Mouse (Mus musculus): ENCODE measurements around the gene Fgf14. TPM values are rescaled to one million over a fixed set of nuclear protein-coding genes. Genes with fewer than 3 reads are reported as not detected.
"Not testable (repeated sequence)": the region's sequence is repeated elsewhere in the genome, so short reads cannot be mapped to it uniquely, and the experiment has no call there.

Gene Fgf14
- polyA plus RNA-seq (2017; shearing (Covaris generic)) = not detected

GRCm38 (mm10) chr14:124676506-124677177 lies at the start of gene Fgf14:
Fgf14 (minus strand) TSS chr14:124677127.
- no peak for ATAC-seq

GRCm38 (mm10) chr14:124677379-124677778 lies 452 bp upstream of the Fgf14 start:
- no peak for ATAC-seq

GRCm38 (mm10) chr14:124675654-124676505 lies 1.0 kb downstream of the Fgf14 start:
- ATAC-seq = no peak

GRCm38 (mm10) chr14:124675142-124675653 lies 1.7 kb downstream of the Fgf14 start:
- no peak for ATAC-seq

GRCm38 (mm10) chr14:124674536-124675141 lies 2.3 kb downstream of the Fgf14 start:
- ATAC-seq = no peak

GRCm38 (mm10) chr14:124669739-124670138 lies 7.2 kb downstream of the Fgf14 start:
- ATAC-seq = no peak

GRCm38 (mm10) chr14:124642822-124643221 lies 34.1 kb downstream of the Fgf14 start:
- no peak for ATAC-seq

- no peak for ATAC-seq
These were observed 42.0 kb downstream of the Fgf14 start for GRCm38 (mm10) chr14:124634881-124635280.

DNA sequence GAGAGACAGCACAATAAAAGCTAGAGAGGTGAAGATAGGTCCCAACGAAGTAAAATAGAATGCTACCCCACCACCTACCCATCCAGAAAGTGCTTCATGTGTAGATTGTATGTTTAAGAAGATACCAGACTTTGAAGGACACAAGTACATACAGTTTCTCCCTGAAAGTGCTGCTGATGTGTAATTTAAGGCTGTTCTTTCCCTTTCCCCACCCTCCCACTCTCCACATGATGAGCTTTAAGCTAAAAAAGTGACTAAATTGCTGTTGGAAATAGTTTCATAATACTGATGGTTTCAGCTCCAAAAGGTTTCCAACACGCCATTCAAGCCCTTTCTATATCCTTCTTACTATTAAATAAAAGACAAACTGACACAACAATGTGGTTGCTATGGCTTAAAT lies 63.5 kb downstream of the Fgf14 start:
- no peak for ATAC-seq

DNA sequence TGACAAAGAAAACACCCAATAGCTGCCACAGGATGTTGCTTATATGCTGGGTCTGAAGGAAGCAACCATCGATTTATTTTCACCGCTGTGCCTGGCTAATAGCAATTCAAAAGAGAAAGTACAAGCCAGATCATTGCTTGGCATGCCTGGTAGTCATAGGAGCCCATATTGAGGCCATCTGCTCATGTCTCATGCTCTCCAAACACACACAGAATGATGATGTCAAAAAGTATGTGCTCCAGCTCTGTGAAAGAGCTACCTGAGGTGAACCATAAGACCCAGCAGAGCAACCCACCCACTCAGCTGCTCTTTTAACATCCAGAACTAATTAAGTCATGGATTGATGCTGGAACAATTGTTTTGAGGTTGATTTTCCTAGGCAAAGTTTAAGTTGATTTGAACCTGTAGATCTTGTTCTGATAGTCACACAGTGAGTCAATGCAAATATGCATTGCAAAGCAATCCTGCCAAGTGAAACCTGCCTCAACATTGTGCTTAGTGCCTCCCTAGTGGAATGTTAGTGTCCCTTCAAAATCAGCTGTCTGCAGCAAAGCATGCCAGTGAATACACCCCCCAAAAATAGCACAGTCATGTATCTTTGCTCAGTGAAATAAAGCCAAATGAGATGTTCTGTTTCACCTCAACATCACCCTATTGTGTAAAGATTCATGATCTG lies 70.8 kb downstream of the Fgf14 start:
- ATAC-seq = no peak

- ATAC-seq = no peak
These were observed 71.7 kb downstream of the Fgf14 start for GRCm38 (mm10) chr14:124605031-124605743.

DNA sequence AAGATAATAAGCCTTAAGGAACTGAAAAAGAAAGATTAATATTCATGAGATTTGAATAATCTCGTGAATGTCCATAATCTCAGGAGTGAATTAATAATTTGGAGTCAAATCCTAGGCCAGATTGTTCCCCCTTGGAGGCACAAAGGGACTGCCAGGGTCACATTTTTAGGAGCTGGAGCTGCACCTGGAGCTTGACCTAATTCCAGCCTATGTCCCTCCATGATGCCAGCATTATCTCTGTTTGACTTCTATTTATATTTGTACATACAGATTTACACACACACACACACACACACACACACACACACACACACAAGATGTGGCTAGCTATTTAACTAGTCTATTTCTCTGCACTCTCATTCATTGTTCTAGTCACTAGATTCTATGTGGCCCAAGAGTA lies 100.4 kb downstream of the Fgf14 start:
- no peak for ATAC-seq

DNA sequence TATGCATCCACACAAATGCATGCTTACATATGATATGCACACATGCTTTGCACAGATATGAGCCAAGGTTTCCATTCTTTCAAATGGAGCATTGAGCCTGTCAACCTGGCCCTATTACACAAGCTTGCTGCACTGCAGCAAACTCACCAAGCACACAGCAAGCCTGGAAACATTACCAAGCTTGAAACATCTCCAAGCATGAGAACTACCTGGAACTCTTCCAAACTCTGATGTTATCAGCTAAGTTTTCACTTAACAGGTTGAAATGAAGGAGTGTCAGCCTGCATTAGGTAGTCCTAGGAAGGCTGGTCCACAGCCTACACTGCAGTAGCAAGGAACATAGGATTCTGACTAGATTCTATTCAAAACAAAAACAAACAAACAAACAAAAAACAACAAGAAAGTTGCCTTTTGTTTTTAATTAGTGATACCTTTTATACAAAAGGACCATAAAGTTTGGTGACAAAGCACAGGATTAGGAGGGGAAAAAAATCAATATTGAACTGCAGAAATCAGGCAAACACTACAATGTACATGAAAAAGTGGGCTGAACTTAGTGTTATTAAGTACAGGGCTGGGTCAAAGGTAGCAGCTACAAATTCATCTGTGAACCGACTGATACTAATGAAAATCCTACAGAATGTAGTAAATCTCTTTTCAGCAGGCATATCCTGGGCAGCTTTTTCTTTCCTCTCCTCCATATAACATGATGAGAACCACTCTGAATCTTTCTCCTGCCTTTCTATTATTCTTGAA lies 101.6 kb downstream of the Fgf14 start:
- ATAC-seq = no peak

DNA sequence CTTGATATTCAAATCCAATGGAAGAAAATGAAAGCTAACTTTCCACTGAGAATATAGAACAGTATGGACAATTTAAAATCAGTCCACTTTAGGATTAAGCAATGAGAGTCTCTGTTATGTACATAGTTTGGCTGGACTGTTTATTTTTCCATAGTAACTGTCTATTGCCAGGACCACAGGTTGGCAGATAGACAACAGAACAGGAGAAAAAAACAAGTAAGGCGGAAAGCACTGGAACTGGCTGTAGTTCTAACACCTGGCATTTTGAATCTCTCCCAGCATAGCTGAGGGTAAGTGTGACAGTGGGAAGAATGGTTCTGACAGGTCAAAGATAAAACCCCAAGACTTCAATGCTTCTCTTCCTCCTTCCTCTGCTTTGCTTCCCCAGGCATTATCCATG lies 110.5 kb downstream of the Fgf14 start:
- no peak for ATAC-seq

GRCm38 (mm10) chr14:124561544-124561943 lies 115.4 kb downstream of the Fgf14 start:
- ATAC-seq = no peak

- ATAC-seq = no peak
These were observed 140.8 kb downstream of the Fgf14 start for GRCm38 (mm10) chr14:124536106-124536505.

DNA sequence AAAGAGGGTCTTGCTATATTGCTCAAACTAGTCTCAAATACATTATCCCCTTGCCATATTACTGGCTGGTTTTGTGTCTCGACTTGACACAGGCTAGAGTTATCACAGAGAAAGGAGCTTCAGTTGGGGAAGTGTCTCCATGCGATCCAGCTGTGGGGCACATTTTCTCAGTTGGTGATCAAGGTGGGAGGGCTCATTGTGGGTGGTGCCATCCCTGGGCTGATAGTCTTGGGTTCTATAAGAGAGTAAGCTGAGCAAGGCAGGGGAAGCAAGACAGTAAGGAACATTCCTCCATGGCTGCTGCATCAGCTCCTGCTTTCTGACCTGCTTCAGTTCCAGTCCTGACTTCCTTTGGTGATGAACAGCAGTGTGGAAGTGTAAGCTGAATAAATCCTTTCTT lies 141.6 kb downstream of the Fgf14 start:
- ATAC-seq = not testable (repeated sequence)

- ATAC-seq = no peak
These were observed 144.9 kb downstream of the Fgf14 start for GRCm38 (mm10) chr14:124532051-124532450.

DNA sequence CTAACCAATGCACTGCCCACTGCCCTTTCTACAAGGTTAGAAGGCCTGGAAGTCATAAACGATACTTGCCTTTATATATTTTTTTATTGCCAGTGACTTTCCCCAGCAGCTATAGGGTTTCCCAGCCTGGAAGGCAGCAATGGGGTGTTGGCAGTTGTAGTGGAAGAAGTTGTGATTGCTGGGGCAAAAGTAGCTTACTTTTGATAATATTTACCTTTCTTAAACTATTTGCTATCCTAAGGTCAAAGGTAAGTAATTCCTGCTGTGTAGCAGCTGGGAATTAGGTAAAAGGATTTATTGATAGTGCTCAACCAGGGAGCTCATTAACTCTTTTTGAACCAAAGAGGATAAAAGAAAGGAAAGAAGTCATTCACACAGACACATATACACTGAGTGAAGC lies 164.9 kb downstream of the Fgf14 start:
- ATAC-seq = no peak

DNA sequence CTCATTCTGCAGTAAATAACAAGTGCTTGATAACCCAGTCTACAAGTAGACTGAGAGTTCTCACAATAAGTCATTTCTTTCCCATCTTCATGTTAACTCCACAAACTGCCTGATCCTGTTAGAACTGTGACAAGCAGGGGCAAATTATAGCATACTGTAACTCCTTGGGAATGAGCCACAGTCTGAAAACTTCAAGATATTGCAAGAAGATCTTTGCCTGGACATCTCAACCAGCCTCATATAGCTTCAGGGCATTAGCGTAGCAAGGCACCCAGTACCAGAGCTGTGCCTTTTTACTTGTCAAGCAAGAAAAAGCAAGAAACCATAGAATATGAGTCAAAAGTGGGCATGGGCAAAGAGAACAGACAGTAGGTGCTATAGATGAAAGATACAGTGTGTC lies 188.0 kb downstream of the Fgf14 start:
- ATAC-seq = no peak

DNA sequence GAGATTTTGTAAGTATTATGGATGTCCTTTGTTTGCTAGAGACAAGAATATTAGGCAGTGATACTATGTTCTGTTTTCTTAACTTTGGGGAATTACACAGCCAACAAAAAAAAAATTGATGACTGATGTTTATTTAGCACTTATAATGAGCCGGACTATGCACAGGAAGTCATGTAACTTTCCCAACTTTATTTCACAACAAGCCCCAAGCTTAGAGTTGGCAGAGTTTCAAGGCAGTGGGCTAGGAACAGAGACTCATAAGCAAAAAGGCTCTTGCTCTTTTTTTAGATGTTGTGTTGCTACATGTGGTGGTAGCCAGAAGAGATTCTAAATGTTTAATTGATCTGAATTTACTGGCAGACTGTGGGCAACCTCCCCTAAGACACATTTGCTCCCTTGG lies 191.7 kb downstream of the Fgf14 start:
- ATAC-seq = no peak
